Mouse (Mus musculus) thymus, adult 2 months (tissue): ENCODE data around the gene Ylpm1. TPM values are rescaled to one million over a fixed set of nuclear protein-coding genes. Genes with fewer than 3 reads are reported as not detected.
A peak's percentile ranks its signal among the peaks of the same experiment; 100 is the strongest.

Source experiments
- DNase-seq: peaks from one replicate; pipeline ENCODE4 v3.0.0; 2021
- H3K27ac ChIP-seq: fragments of 200-500 bp; 2 replicates; pipeline ENCODE4 v1.5.1; 2012; ENCODE audit warnings: low read length, control low read depth; ENCODE audit not compliant: control insufficient read depth, insufficient read depth
- H3K27me3 ChIP-seq: fragments of 200-500 bp; 2 replicates; pipeline ENCODE4 v1.6.1; 2012; ENCODE audit warnings: mild to moderate bottlenecking, low read length, moderate library complexity, mixed read lengths; ENCODE audit not compliant: control insufficient read depth, insufficient read depth
- H3K36me3 ChIP-seq: fragments of 200-500 bp; 2 replicates; pipeline ENCODE4 v1.6.1; 2012; ENCODE audit warnings: mild to moderate bottlenecking, low read length, moderate library complexity; ENCODE audit not compliant: control insufficient read depth, insufficient read depth
- H3K4me1 ChIP-seq: fragments of 200-500 bp; replicated peaks from 2 replicates; pipeline ENCODE4 v1.6.1; 2012; ENCODE audit warnings: low read length; ENCODE audit not compliant: control insufficient read depth, insufficient read depth
- H3K4me3 ChIP-seq: fragments of 200-500 bp; 2 replicates; pipeline ENCODE4 v1.5.1; 2012; ENCODE audit warnings: mild to moderate bottlenecking, low read length, control low read depth, moderate library complexity; ENCODE audit not compliant: control insufficient read depth, insufficient read depth
- CTCF ChIP-seq: fragments of 200-500 bp; IDR thresholded peaks from 2 replicates; pipeline ENCODE4 v1.5.1; 2012; ENCODE audit warnings: mild to moderate bottlenecking, control low read depth, low read length, moderate library complexity, borderline replicate concordance; ENCODE audit not compliant: control insufficient read depth, poor library complexity, insufficient read depth; ENCODE audit errors: extremely low read depth
- POLR2A ChIP-seq: fragments of 200-500 bp; IDR thresholded peaks from 2 replicates; pipeline ENCODE4 v1.6.1; 2012; ENCODE audit warnings: mild to moderate bottlenecking, low read length, control low read depth, moderate library complexity; ENCODE audit not compliant: control insufficient read depth, poor library complexity, insufficient read depth; ENCODE audit errors: extremely low read depth
- WGBS: fragments of 180-500 bp; shearing (Covaris S2); methylation state at CpG from one replicate; pipeline ENCODE4 v1.1.7; 2018; 5-methylcytosine and 5-hydroxymethylcytosine counted together
- polyA plus RNA-seq: library from polyadenylated mRNA; depleted of rRNA; stranded (reverse); fragments of >200 nt; gene quantifications from 2 replicates; pipeline ENCODE4 v1.2.3, GENCODE M21; 2012; rRNA removed

The Ylpm1 gene
- 32.1 and 40.6 TPM in 2 replicates for polyA plus RNA-seq

DNA sequence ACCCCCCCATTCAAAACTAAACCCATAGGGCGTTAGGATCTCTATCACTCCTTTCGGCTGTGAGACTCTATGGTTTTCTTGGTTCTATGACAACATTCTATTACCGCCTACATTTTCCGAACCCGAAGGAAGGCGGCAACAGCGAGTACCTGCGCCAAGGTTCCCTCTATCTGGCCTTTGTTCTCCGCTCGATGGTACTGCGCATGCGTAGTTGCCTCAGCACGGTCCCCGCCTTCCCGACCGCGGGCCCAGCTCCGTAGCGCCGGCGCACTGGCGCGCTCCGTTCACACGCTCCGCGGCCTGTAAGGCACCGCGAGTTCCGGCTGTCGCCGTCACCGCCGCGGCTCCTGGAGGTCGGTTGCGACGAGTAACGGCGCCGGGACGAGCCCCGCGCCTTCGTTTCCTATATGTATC, at the start of gene Ylpm1:
Gene Ylpm1, plus strand, starts transcription at position 239 of the 414 bp plus-strand sequence.
- peak; percentile 94 for DNase-seq
- TF ChIP-seq CTCF (peak; percentile 67; the same call in 1 of the 2 replicates), POLR2A (peak; percentile 92)
- peaks cover 11% of the 10 kb centered on the region for H3K4me1 ChIP-seq
- no peaks in the 10 kb centered on the region for H3K36me3 ChIP-seq
- H3K27me3 ChIP-seq = no peaks in the 10 kb centered on the region
- peak within 1 kb of the TSS; percentile 76 for H3K4me3 ChIP-seq
- H3K27ac ChIP-seq = peak within 1 kb of the TSS; percentile 21; the same call in 1 of the 2 replicates
- under 1% methylated on average over 45 of the region's 45 CpGs for WGBS

DNA sequence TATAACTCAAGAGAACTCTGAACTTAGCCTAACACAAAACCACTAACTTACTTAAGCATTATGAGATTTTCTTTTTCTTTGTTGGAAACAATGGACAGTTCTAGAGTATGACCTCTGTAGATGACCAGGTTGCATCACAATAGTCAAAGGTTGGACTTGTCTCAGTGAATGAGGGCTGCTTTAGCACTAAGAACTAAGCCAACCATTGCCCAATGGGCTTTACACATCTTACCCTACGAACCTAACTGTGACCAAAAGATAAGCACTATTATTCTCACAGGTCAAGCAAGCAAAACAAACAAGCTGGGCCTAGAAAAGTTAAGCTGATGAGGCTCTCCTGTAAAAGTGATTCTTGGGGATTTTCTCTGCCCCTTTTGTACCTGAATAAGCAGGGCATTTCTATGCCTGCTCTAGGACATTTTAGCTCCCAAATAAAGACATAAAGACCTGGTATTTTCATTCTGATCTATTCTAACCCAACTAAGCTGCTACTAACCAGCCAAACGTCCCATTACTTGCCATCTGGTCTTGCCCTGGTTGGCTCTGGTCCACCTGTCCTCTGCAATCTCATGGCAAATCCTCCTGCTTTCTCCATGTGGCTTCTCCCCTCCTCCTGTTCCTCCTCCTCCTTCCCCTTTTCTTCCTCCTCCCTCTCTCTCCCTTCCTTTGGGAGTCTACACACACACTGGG, 48.1 kb upstream of the Ylpm1 start:
- TF ChIP-seq POLR2A (no peak), CTCF (no peak)
- WGBS = 95% methylated on average over 2 of the region's 2 CpGs
- no peaks in the 10 kb centered on the region for H3K4me1 ChIP-seq
- no peak overlapping the region for H3K4me3 ChIP-seq
- peaks cover 5% of the 10 kb centered on the region for H3K36me3 ChIP-seq
- no peak overlapping the region for H3K27ac ChIP-seq
- H3K27me3 ChIP-seq = no peaks in the 10 kb centered on the region
- DNase-seq = no peak

DNA sequence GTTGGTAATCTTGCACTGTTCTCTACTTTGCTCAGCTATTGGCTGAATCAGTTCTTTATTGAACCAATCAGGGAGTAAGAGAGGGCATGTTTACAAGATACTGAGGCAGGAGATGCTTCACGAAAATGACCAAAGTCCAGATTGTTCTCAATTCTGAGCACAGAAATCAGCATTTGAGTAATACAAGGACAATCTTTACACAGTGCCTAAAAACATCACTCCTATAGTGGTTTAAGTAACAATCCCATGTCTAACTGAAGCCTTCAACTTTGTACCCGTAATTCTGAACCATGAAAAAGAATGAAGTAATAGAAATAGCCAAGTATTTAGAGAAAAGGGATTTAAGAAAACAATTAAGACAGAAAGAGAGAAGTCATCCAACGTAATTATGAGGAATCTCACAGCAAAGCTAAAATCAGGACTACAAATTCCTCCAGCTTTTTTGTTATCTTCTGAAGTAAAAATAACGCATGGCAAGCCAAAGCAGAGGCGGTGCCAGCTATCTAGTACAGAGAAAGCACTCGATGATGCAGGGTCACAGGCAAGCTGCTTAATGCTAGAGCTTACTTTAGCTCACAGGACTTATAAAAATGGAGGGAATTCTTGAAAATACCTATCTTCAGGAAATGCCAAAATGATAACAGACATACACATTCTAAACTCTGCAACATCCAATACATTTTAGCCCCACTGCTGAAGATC, 47.4 kb upstream of the Ylpm1 start:
- Histone ChIP-seq H3K27me3 (no peaks in the 10 kb centered on the region), H3K36me3 (peaks cover 5% of the 10 kb centered on the region), H3K4me3 (no peak overlapping the region), H3K27ac (no peak overlapping the region), H3K4me1 (no peaks in the 10 kb centered on the region)
- 96% methylated on average over 6 of the region's 6 CpGs for WGBS
- DNase-seq = no peak
- TF ChIP-seq CTCF = no peak
- no peak for TF ChIP-seq POLR2A

DNA sequence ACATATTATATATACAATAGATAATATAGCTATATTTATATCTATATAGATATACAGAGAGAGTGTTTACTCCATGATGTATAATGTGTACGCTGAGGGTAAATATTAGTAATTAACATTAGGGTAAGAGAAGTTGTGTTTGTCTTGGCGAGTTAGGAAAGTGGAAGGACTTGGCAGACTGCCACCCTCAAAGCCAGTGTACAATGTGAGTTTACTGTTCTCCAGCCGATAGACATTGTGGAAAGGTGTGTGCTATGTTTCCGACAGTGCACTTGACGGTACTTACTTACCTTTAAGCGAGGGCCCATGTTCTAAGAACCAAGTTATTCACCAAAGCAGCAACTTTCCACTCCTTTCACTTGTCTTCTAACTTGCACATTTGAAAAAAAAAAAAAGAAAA, 45.4 kb upstream of the Ylpm1 start:
- Histone ChIP-seq H3K4me1 (no peaks in the 10 kb centered on the region), H3K4me3 (no peak overlapping the region), H3K36me3 (peaks cover 5% of the 10 kb centered on the region), H3K27ac (no peak overlapping the region), H3K27me3 (no peaks in the 10 kb centered on the region)
- TF ChIP-seq POLR2A (no peak), CTCF (no peak)
- 97% methylated on average over 6 of the region's 6 CpGs for WGBS
- DNase-seq = no peak

DNA sequence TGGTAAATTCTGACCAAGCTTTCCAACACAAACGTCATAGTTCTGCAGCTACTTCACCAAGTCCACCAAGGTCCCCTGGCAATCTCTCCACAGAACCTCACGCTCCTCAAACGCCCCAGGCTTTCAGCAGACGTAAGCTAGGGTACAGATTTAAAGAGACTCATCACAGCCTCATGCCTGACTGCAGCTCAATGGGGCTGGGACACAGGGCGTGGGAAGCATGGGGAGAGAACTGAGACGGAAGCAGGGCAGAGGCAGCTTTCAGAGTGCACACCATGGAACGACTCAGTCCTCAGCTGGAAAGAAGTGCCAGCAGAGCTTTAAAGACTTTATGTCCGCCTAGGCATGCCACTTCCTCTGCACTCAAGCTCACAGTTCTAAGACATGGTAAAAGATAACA, 44.6 kb upstream of the Ylpm1 start:
- Histone ChIP-seq H3K27me3 (no peaks in the 10 kb centered on the region), H3K4me3 (no peak overlapping the region), H3K4me1 (no peaks in the 10 kb centered on the region), H3K27ac (no peak overlapping the region), H3K36me3 (peaks cover 5% of the 10 kb centered on the region)
- TF ChIP-seq CTCF (no peak), POLR2A (no peak)
- WGBS = 90% methylated on average over 8 of the region's 8 CpGs
- DNase-seq = no peak

DNA sequence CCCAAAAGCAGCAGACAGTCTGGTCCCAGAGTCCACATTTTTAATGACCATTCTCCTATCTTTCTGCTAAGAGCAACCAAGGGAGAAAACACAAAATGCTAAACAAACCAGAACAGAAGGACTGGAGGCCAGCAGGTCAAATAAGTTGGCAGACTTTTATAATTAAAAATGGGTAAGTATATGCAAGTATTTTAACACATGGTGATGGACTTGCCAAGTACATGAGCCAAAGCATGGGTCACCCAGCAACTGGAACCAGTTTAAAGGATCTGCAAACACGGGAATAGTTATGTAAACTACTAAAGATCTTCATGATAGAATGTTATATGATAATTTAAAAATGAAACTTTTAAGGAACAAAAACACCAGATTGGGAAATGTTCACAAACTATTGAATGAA, 43.8 kb upstream of the Ylpm1 start:
- peaks cover 5% of the 10 kb centered on the region; the same call in 1 of the 2 replicates for H3K36me3 ChIP-seq
- no peak for TF ChIP-seq CTCF
- TF ChIP-seq POLR2A = no peak
- 83% methylated on average over 1 of the region's 1 CpGs for WGBS
- no peaks in the 10 kb centered on the region for H3K4me1 ChIP-seq
- no peak overlapping the region for H3K4me3 ChIP-seq
- H3K27ac ChIP-seq = no peak overlapping the region
- no peak for DNase-seq
- H3K27me3 ChIP-seq = no peaks in the 10 kb centered on the region

DNA sequence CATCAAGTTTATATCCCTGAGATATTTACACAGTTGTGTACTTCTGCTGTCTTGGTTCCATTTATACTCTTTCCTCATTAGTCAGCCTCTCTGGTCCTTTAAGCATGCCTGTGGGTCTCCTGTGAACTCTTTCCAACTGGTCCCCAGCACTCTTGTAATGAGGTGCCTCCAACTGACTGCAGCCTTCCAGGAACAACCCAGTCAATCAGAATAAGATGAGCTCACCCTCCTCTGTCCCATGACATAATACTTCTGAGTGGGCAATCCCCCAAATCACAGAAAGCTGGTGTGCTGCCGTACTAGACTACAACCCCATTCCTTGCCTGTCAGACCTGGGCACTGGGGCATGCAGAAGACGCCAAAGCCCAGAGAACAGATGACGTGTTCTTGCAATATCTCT, 39.8 kb upstream of the Ylpm1 start:
- Histone ChIP-seq H3K27me3 (no peaks in the 10 kb centered on the region), H3K27ac (no peak overlapping the region), H3K4me1 (no peaks in the 10 kb centered on the region), H3K4me3 (no peak overlapping the region), H3K36me3 (no peaks in the 10 kb centered on the region)
- DNase-seq = no peak
- 92% methylated on average over 3 of the region's 3 CpGs for WGBS
- TF ChIP-seq POLR2A (no peak), CTCF (no peak)
